Mouse (Mus musculus) neural tube, embryonic 13.5 days (tissue): ENCODE measurements at regions not wholly inside any gene's neighbourhood (a gene's known extent, or its start where the extent isn't known, plus 50 kb on each side); places are given as distances from the start of the nearest gene placed in this dataset.

Experiments
- ATAC-seq: fragments of 200-750 bp; cut with Nextera tagmentation; 2 replicates; pipeline ENCODE4 v1.8.0; 2017; ENCODE audit warnings: low read depth, mild to moderate bottlenecking, moderate TSS enrichment, moderate library complexity
- H3K27ac ChIP-seq: fragments of 300-500 bp; sonication (generic); replicated peaks from 2 replicates; pipeline ENCODE4 v1.5.1; 2015; ENCODE audit warnings: moderate library complexity, mild to moderate bottlenecking, inconsistent platforms
- H3K27me3 ChIP-seq: fragments of 300-500 bp; sonication (generic); 2 replicates; pipeline ENCODE4 v1.6.1; 2015; ENCODE audit warnings: mild to moderate bottlenecking, inconsistent platforms
- H3K36me3 ChIP-seq: fragments of 300-500 bp; sonication (generic); 2 replicates; pipeline ENCODE4 v1.6.1; 2015; ENCODE audit warnings: mild to moderate bottlenecking, inconsistent platforms
- H3K4me1 ChIP-seq: fragments of 300-500 bp; sonication (generic); replicated peaks from 2 replicates; pipeline ENCODE4 v1.6.1; 2015; ENCODE audit warnings: inconsistent platforms
- H3K4me2 ChIP-seq: fragments of 300-500 bp; sonication (generic); 2 replicates; pipeline ENCODE4 v1.6.1; 2015; ENCODE audit warnings: inconsistent platforms, mild to moderate bottlenecking, moderate library complexity
- H3K4me3 ChIP-seq: fragments of 300-500 bp; sonication (generic); 2 replicates; pipeline ENCODE4 v1.5.1; 2015; ENCODE audit warnings: mild to moderate bottlenecking, inconsistent platforms
- H3K9ac ChIP-seq: fragments of 300-500 bp; sonication (generic); 2 replicates; pipeline ENCODE4 v1.6.1; 2015; ENCODE audit warnings: moderate library complexity, mild to moderate bottlenecking, inconsistent platforms
- H3K9me3 ChIP-seq: fragments of 300-500 bp; sonication (generic); 2 replicates; pipeline ENCODE4 v1.6.1; 2016; ENCODE audit warnings: inconsistent platforms
- WGBS: fragments of 180-500 bp; shearing (Covaris S2); methylation state at CpG from one replicate; pipeline ENCODE4 v1.1.7; 2015; 5-methylcytosine and 5-hydroxymethylcytosine counted together

DNA sequence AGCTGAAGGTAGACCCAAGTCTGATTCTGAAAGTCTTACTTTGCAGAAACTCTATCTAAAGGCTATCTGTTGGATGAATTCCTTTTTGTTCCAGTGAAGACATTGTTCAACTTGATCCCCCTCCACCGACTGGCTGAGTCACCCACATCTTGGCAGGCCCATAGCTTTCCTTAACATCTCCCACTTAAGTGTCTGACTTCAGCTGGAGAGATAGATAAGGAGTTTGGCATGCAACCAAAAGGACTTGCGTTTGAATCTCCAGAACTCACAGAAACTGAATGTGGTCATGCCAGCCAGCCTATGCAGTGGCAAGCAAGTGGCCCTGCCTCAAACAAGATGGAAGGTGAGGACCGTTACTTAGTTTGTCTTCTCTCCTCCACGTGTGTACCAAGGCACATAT, 457.3 kb upstream of the Tbx3 start:
- 84% methylated on average over 4 of the region's 4 CpGs for WGBS
- Histone ChIP-seq H3K36me3 (no peaks in the 10 kb centered on the region), H3K4me1 (no peaks in the 10 kb centered on the region), H3K27ac (no peak overlapping the region), H3K9me3 (0 out of 2 replicates have a peak, but pooled peaks cover 5% of the 10 kb centered on the region), H3K4me3 (no peak overlapping the region), H3K9ac (no peak overlapping the region), H3K4me2 (no peak overlapping the region), H3K27me3 (no peaks in the 10 kb centered on the region)
- ATAC-seq = no peak

DNA sequence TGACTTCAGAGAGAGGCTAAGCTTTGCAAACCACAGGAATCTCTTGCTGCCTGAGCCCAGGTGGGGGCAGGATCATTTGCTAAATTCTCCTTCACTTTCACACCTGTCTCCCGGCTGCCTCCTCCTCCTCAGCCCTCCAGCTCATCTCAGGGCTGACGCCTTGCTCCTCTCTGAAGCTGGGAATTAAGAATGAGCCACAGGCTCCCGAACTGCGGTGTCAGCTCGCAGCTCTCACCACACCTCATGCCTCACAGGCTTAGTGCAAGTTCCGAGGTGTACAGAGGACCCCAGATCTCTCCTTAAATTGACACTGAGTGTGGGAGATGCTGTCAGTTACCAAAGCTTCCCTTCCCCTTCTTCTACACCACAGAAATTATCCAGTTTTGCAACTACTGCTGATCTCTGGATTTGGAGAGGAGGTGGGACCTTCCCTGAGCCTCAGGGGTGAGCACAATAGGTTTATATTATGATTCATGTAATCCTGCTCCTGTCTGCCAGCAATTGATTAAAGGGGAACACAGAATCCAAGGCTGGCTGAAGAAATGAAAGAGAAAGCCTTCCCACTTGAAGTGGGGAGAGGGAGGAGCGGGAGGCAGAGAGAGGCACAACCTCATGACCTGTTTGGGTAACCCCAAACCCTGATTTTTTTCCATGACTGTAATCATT, 456.6 kb upstream of the Tbx3 start:
- 52% methylated on average over 7 of the region's 7 CpGs for WGBS
- H3K4me3 ChIP-seq = no peak overlapping the region
- no peak overlapping the region for H3K27ac ChIP-seq
- no peak overlapping the region for H3K4me2 ChIP-seq
- no peaks in the 10 kb centered on the region for H3K4me1 ChIP-seq
- no peaks in the 10 kb centered on the region for H3K36me3 ChIP-seq
- ATAC-seq = no peak
- H3K9ac ChIP-seq = no peak overlapping the region
- H3K9me3 ChIP-seq = 0 out of 2 replicates have a peak, but pooled peaks cover 4% of the 10 kb centered on the region
- H3K27me3 ChIP-seq = no peaks in the 10 kb centered on the region

DNA sequence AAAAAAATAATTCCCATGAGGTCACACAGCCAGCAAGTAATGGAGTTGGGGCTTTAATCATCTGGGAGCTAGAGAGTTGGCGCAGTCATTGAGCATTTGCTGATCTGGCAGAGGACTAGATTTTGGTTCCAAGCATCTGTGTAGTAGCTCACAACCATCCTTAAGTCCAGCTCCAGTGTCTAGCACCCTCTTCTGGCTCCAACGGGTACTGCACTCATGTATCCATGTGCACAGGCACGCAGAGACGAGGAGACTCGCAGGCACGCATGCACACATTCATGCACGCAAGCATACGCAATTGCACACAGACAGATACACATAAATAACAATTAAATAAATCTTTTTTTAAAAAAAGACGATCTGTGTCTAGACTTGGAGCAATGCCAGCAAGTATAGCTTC, 455.5 kb upstream of the Tbx3 start:
- no peaks in the 10 kb centered on the region for H3K36me3 ChIP-seq
- WGBS = 89% methylated on average over 9 of the region's 9 CpGs
- ATAC-seq = no peak

DNA sequence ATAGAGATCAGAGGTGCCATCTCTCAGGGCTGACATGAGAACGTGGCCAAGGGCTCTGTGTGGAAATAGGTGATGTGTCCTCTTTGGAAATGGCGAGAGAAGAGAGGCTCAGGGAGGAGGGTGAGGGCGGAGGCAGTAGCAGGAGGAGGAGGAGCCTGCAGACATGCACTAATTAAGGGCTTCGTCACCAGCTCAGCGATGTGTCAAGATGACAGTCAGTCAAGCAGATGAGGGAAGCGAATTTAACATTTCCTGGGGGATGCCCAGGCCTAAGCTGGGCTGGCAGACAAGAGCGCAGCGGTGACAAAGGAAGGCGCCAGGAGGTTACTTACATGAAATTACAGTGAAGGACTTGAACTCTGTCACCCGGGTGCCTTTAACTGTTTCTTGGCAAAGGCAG, 455.1 kb upstream of the Tbx3 start:
- Histone ChIP-seq H3K4me3 (no peak overlapping the region), H3K4me2 (no peak overlapping the region), H3K27me3 (no peaks in the 10 kb centered on the region), H3K36me3 (no peaks in the 10 kb centered on the region), H3K9ac (no peak overlapping the region), H3K4me1 (no peaks in the 10 kb centered on the region), H3K9me3 (no peaks in the 10 kb centered on the region), H3K27ac (no peak overlapping the region)
- 75% methylated on average over 10 of the region's 10 CpGs for whole genome bisulfite sequencing
- ATAC-seq = no peak

More for the DNA sequence above, 455.5 kb upstream of the Tbx3 start:
- Histone ChIP-seq H3K27ac (no peak overlapping the region), H3K4me2 (no peak overlapping the region), H3K27me3 (no peaks in the 10 kb centered on the region), H3K9ac (no peak overlapping the region), H3K4me1 (no peaks in the 10 kb centered on the region), H3K9me3 (no peaks in the 10 kb centered on the region), H3K4me3 (no peak overlapping the region)

DNA sequence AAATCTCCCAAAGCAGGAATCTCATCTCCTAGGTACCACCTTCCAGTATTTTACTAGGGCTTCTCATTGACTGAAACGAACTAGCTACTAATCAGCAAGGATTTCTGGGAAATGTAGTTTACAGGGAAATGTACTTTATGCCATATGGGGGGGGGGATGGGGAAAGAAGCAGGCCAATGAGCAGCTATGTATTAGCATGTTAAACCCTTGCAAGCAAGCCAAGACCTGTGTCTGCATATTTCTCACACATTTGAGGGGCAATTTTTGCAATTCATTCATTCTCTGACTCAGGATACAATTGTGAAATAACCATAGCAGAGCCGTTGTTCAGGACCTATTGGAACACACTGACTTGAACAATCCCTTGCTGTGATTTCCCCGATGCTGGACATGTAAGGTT, 454.3 kb upstream of the Tbx3 start:
- Histone ChIP-seq H3K9me3 (no peaks in the 10 kb centered on the region), H3K4me2 (no peak overlapping the region), H3K4me1 (0 out of 2 replicates have a peak, but pooled peaks cover 1% of the 10 kb centered on the region), H3K27me3 (no peaks in the 10 kb centered on the region), H3K9ac (no peak overlapping the region), H3K27ac (no peak overlapping the region), H3K36me3 (no peaks in the 10 kb centered on the region), H3K4me3 (no peak overlapping the region)
- no peak for ATAC-seq
- WGBS = 71% methylated on average over 3 of the region's 3 CpGs

DNA sequence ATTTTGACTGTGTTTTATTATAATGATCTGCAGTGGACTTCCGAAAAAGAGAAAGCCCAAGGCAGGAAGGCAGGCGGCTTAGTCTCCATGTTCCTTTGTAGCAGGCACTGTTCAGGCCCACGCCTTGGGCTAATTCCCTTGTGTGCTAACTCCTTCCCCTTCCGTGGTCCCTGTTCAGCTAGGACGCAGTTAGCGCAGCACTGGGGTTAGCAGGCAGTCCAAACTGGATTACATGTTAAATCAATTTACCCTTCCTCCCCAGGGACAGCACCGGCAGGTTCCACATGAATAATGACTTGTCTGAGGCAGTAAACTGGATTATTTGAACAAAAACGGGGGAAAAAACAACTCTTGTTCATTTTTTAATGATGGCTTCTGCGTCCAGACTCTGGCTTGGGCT, 453.4 kb upstream of the Tbx3 start:
- H3K36me3 ChIP-seq = no peaks in the 10 kb centered on the region
- no peak overlapping the region for H3K4me2 ChIP-seq
- H3K9me3 ChIP-seq = no peaks in the 10 kb centered on the region
- WGBS = 49% methylated on average over 9 of the region's 9 CpGs
- H3K27me3 ChIP-seq = no peaks in the 10 kb centered on the region
- H3K27ac ChIP-seq = no peak overlapping the region
- 0 out of 2 replicates have a peak, but pooled peaks cover 4% of the 10 kb centered on the region for H3K4me1 ChIP-seq
- no peak overlapping the region for H3K9ac ChIP-seq
- no peak overlapping the region for H3K4me3 ChIP-seq
- no peak for ATAC-seq

DNA sequence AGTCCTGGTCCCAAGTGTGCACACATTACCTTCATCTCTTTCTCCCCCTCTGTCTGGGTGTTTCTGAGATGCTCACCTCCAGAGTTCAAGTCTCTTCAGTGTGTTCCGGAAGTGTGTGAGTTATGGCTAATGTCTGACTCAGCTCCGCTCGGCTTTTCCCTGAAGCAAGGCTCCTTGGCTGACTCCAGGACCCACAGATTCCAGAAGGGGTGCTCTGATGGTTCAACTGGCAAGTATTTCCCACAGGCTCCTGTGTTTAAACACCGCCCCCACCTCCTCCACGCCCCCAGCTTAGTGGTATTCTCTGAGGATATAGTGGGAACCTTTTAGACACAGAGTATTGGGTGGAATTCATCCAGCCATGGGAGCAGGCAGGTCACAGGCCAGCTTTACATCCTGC, 441.8 kb upstream of the Tbx3 start:
- Histone ChIP-seq H3K27ac (no peak overlapping the region), H3K36me3 (no peaks in the 10 kb centered on the region), H3K4me2 (no peak overlapping the region), H3K9me3 (no peaks in the 10 kb centered on the region), H3K9ac (no peak overlapping the region), H3K4me1 (no peaks in the 10 kb centered on the region), H3K4me3 (no peak overlapping the region), H3K27me3 (no peaks in the 10 kb centered on the region)
- WGBS = 89% methylated on average over 5 of the region's 5 CpGs
- ATAC-seq = no peak

DNA sequence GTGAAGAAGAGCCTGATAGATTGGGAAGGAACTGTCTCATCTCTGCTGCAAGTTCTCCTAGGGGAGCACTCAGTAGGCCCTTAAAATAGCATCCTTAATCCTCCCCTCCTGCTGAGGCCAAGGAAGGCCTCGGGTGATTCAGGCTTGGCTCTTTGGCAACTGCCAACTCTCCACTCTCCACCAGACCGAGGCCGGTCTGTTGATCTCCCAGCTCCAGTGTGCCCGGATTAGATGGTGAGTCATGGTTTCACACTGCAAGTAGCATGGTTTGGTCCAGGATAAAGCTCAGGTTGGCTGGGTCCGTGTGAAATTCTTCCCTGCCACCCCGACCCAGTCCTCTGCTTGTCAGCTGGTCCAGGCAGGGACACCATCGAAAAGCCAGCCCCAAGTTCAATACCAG, 437.5 kb upstream of the Tbx3 start:
- Histone ChIP-seq H3K4me1 (no peaks in the 10 kb centered on the region), H3K27ac (no peak overlapping the region), H3K36me3 (no peaks in the 10 kb centered on the region), H3K4me3 (no peak overlapping the region), H3K4me2 (no peak overlapping the region), H3K9ac (no peak overlapping the region), H3K9me3 (no peaks in the 10 kb centered on the region), H3K27me3 (no peaks in the 10 kb centered on the region)
- no peak for ATAC-seq
- WGBS = 86% methylated on average over 7 of the region's 7 CpGs

DNA sequence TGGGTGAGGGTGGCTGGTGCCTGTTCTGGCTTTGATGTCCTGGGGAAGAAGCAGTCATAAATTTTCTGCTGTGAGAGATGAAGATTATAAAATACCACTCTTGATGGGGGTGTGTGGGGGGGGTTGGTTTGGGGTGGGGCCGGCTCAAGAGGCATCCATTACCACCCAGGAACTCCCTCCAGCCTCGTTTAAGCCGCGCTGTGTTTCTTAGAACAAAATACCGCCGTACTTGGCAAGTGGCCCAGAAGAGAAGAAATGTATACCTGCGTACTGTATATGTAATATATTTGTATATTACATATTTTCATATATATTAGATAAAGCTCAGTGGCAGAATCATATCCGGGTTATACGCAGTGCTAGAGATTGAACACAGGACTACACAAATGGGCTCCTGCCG, 434.6 kb upstream of the Tbx3 start:
- Histone ChIP-seq H3K9me3 (no peaks in the 10 kb centered on the region), H3K4me3 (no peak overlapping the region), H3K27me3 (no peaks in the 10 kb centered on the region), H3K4me1 (no peaks in the 10 kb centered on the region), H3K4me2 (no peak overlapping the region), H3K36me3 (no peaks in the 10 kb centered on the region), H3K9ac (no peak overlapping the region), H3K27ac (no peak overlapping the region)
- WGBS = 83% methylated on average over 10 of the region's 10 CpGs
- ATAC-seq = no peak

DNA sequence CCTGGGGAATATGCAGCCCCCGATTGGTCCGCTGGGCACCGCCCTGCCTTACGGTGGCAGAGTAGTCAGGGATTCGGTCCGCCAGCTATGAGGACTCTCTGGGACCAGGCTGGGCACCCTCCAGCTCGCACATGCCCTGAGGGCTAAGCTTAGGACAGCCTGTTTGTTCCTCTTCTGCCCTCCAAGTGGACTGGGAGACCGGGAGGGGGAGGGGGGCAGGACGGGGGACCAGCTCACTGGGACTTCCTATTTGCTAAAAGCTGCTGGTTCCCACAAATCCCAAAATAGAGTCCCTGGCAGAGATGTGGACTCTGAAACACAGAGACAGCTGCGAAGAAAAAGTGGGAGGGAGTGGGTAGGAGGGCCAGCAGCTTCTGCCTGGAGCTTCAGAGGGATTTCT, 423.6 kb upstream of the Tbx3 start:
- 67% methylated on average over 10 of the region's 10 CpGs for WGBS
- 0 out of 2 replicates have a peak, but pooled peaks cover 3% of the 10 kb centered on the region for H3K4me1 ChIP-seq

DNA sequence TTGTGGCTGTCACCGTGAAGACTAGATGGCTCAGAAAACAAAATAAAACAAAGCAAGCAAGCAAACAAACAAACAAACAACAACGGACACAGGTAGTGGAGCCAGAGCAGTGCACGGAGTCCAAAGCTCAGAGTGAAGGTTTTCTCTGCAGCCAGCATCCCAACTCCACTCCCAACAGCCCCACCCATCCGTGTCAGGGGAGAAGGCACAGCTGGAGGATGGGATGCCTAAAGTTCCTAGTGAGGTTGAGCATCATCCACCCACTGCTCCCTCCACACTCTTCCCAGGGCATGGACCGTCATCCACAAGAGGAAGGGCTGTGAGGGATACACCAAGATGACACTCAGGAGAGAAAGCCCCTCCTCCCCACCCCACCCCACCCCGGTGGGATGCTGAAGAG, 421.8 kb upstream of the Tbx3 start:
- 72% methylated on average over 6 of the region's 6 CpGs for WGBS
- 0 out of 2 replicates have a peak, but pooled peaks cover 3% of the 10 kb centered on the region for H3K4me1 ChIP-seq
- no peak overlapping the region for H3K4me2 ChIP-seq
- H3K27ac ChIP-seq = no peak overlapping the region
- H3K27me3 ChIP-seq = no peaks in the 10 kb centered on the region
- H3K9me3 ChIP-seq = no peaks in the 10 kb centered on the region
- H3K4me3 ChIP-seq = no peak overlapping the region
- no peak overlapping the region for H3K9ac ChIP-seq
- H3K36me3 ChIP-seq = no peaks in the 10 kb centered on the region
- no peak for ATAC-seq

More for the DNA sequence above, 423.6 kb upstream of the Tbx3 start:
- no peak overlapping the region for H3K4me2 ChIP-seq
- H3K27me3 ChIP-seq = no peaks in the 10 kb centered on the region
- H3K9ac ChIP-seq = no peak overlapping the region
- H3K9me3 ChIP-seq = no peaks in the 10 kb centered on the region
- H3K4me3 ChIP-seq = no peak overlapping the region
- no peak for ATAC-seq
- H3K27ac ChIP-seq = no peak overlapping the region
- no peaks in the 10 kb centered on the region for H3K36me3 ChIP-seq

DNA sequence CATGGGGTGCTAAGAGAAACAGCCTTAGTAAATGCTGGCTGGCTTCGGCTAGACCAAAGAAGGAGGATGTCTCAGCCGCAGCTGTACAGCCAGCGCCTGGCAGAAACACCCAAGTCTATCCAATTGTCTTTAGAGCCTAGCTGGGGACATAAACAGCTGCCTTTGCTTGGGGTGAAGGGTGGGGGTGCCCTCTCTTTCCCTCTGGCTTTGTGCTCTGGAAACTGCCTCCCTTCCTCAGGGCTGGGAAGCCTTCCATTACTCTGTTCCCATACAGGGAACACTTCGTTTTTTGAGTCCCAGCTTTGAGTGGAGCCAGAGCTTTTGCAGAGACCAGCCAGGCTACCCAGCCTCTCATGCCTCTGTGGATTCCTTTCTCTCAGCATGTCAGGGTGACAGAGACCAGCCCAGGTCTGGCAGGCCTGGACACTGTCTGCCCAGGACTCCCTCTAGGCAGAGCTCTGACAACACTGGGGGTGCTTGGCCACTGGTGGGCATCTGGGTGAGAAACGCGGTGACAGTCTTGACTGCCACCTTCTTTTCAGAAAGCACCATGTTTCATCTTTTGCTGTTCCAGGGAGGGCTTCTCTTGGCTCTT, 421.2 kb upstream of the Tbx3 start:
- Histone ChIP-seq H3K27me3 (no peaks in the 10 kb centered on the region), H3K36me3 (no peaks in the 10 kb centered on the region), H3K9ac (no peak overlapping the region), H3K9me3 (no peaks in the 10 kb centered on the region), H3K27ac (no peak overlapping the region), H3K4me2 (no peak overlapping the region), H3K4me3 (no peak overlapping the region), H3K4me1 (0 out of 2 replicates have a peak, but pooled peaks cover 3% of the 10 kb centered on the region)
- WGBS = 87% methylated on average over 6 of the region's 6 CpGs
- no peak for ATAC-seq
